Mouse (Mus musculus): ENCODE data around the gene Olfr320.

DNA sequence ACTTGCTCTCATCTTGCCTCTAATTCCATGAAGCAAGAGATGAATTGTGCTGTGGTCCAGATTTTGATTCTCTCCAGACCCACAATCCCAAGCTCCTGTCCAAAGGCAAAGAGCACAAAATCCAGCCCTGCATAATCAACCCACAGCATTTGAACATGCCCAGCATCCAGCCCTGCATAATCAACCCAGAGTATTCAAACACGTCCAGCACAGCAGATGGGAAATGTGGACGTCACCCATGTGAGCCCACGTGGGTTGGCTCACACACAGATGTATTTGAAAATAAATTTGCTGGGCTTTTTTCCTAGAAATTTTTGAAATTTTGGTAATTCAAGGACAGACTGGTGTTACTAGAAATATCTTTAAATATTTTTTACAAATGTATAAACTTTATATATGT, 52.5 kb downstream of the Olfr320 start:
- TF ChIP-seq CTCF (IDR thresholded peaks at IDR 0.05; ENCODE audit: insufficient read depth, low read depth, low read length), result no peak
- no peak for TF ChIP-seq POLR2A (IDR thresholded peaks at IDR 0.05; ENCODE audit: insufficient read depth, low read depth, low read length)
